Mouse (Mus musculus) lung, postnatal 0 days (tissue): Measurements from ENCODE around the gene Fam78b. TPM values are rescaled to one million over a fixed set of nuclear protein-coding genes. Genes with fewer than 3 reads are reported as not detected.

Experiments used
- ATAC-seq: fragments of 200-750 bp; cut with Nextera tagmentation; 2 replicates; pipeline ENCODE4 v1.8.0; 2017; ENCODE audit warnings: moderate library complexity
- DNase-seq: peaks from one replicate; pipeline ENCODE4 v3.0.0-alpha.2; 2016; ENCODE audit warnings: low spot score
- H3K27ac ChIP-seq: fragments of 300-500 bp; sonication (generic); 2 replicates; pipeline ENCODE4 v1.5.1; 2014; ENCODE audit warnings: antibody characterized with exemption, mild to moderate bottlenecking, low read length, mixed read lengths
- H3K27me3 ChIP-seq: fragments of 300-500 bp; sonication (generic); replicated peaks from 2 replicates; pipeline ENCODE4 v1.6.1; 2014; ENCODE audit warnings: low read length, mixed read lengths; ENCODE audit not compliant: insufficient read depth
- H3K36me3 ChIP-seq: fragments of 300-500 bp; sonication (generic); 2 replicates; pipeline ENCODE4 v1.6.1; 2014; ENCODE audit warnings: low read length, mixed read lengths; ENCODE audit not compliant: insufficient read depth
- H3K4me1 ChIP-seq: fragments of 300-500 bp; sonication (generic); 2 replicates; pipeline ENCODE4 v1.6.1; 2014; ENCODE audit warnings: antibody characterized with exemption, low read depth, low read length, mixed read lengths; ENCODE audit not compliant: insufficient read depth
- H3K4me2 ChIP-seq: fragments of 300-500 bp; sonication (generic); replicated peaks from 2 replicates; pipeline ENCODE4 v1.6.1; 2014; ENCODE audit warnings: low read depth, mild to moderate bottlenecking, low read length, moderate library complexity, mixed read lengths
- H3K4me3 ChIP-seq: fragments of 300-500 bp; sonication (generic); 2 replicates; pipeline ENCODE4 v1.5.1; 2014; ENCODE audit warnings: low read depth, low read length
- H3K9ac ChIP-seq: fragments of 300-500 bp; sonication (generic); replicated peaks from 2 replicates; pipeline ENCODE4 v1.6.1; 2014; ENCODE audit warnings: low read depth, mild to moderate bottlenecking
- H3K9me3 ChIP-seq: fragments of 300-500 bp; sonication (generic); 2 replicates; pipeline ENCODE4 v1.6.1; 2016; ENCODE audit warnings: low read length, mixed read lengths
- CTCF ChIP-seq: IDR thresholded peaks from 2 replicates; pipeline ENCODE4 v1.5.1; 2016; ENCODE audit warnings: antibody characterized with exemption, mild to moderate bottlenecking
- EP300 ChIP-seq: IDR thresholded peaks from 2 replicates; pipeline ENCODE4 v1.6.1; 2016; ENCODE audit warnings: antibody characterized with exemption, mild to moderate bottlenecking, control low read depth
- WGBS: fragments of 180-500 bp; shearing (Covaris S2); extraction: QIAGEN DNeasy Blood & Tissue Kit; methylation state at CpG from one replicate; pipeline ENCODE4 v1.1.7; 2014; 5-methylcytosine and 5-hydroxymethylcytosine counted together
- polyA plus RNA-seq: library from polyadenylated mRNA; unstranded; fragments of >200 nt; fragmentation: Nextera tagmentation; extraction: Ambion mirVana; gene quantifications from 2 replicates; pipeline ENCODE4 v1.2.1, GENCODE M21; 2015

Fam78b gene
- polyA plus RNA-seq, 1 experiment from 2014 or later = 0.61 TPM

DNA sequence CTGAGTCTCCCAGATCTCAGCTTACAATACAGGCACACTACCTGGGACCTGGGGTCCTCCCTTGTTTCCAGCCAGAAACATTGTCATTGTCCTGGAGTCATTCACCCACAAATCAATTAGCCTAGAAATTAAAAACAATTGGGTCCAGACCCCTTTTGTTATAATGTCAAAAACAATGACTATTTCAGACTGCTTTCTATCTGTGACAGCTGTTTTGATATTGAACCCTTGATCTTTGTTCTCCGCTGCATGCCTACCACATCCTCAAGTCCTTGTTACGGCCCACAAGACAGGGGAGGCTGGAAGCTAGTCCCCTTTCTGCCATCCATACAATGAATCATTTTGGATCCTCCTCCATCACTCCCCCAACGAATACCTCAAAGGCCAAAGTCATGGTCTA, 80.7 kb downstream of the Fam78b start:
- Histone ChIP-seq H3K27ac (no peak overlapping the region), H3K4me2 (no peak overlapping the region), H3K36me3 (no peaks in the 10 kb centered on the region), H3K4me3 (no peak overlapping the region), H3K9me3 (no peaks in the 10 kb centered on the region), H3K9ac (no peak overlapping the region), H3K27me3 (no peaks in the 10 kb centered on the region), H3K4me1 (no peaks in the 10 kb centered on the region)
- 74% methylated on average over 3 of the region's 3 CpGs for WGBS
- DNase-seq = no peak
- TF ChIP-seq EP300 = no peak
- TF ChIP-seq CTCF = no peak
- no peak for ATAC-seq

DNA sequence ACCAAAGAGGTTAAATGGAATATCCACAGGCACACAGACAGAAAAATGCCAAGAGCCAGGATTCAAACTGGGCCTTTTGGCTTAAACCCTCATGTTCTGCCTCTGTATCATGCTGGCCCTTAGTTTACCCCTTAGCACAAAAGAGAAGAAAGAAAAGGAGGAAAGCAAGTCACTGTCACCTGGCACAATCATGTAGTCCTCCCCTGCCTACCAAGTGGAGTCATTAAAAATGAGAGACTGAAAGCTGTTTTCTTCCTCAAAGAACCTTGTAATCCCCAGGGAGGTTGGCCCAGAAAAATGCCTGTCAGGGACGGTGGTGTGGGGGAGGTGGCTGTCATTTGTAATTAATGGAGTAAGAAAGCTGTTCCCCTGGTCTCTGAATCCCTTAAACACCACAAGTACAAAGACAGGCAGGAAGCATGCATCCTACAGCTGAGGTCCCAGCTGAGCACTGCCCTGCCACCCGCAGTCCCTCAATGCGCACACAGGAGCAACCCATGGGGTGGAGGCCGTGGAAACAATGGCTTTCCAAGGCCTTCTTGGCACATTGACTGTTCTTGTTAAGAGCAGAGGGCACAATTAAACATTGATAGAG, 81.4 kb downstream of the Fam78b start:
- ATAC-seq (peak; percentile 70), DNase-seq (no peak)
- Histone ChIP-seq H3K4me2 (no peak overlapping the region), H3K4me3 (no peak overlapping the region), H3K9ac (no peak overlapping the region), H3K36me3 (no peaks in the 10 kb centered on the region), H3K27ac (no peak overlapping the region), H3K27me3 (no peaks in the 10 kb centered on the region), H3K4me1 (no peaks in the 10 kb centered on the region), H3K9me3 (no peaks in the 10 kb centered on the region)
- TF ChIP-seq EP300 = no peak
- TF ChIP-seq CTCF = no peak
- 30% methylated on average over 4 of the region's 4 CpGs for WGBS

DNA sequence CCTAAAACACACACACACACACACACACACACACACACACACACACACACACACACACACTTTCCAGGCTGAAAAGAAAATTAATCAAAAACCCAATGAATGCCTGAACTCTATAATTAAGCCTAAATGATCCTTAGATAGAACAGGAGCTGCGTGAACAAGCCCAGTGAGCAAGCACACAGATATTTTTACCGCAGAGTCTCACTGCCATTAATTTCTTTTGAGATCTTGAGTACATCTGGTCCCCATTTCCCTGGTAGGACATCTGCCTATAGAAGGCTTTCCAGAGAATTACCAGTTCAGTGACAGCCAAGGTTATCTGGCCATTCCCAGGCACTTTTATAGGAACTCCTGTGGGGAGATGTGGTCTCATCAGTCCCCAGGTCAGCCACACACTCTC, 82.0 kb downstream of the Fam78b start:
- Histone ChIP-seq H3K27ac (no peak overlapping the region), H3K4me2 (no peak overlapping the region), H3K27me3 (no peaks in the 10 kb centered on the region), H3K4me1 (no peaks in the 10 kb centered on the region), H3K36me3 (no peaks in the 10 kb centered on the region), H3K4me3 (no peak overlapping the region), H3K9me3 (no peaks in the 10 kb centered on the region), H3K9ac (no peak overlapping the region)
- WGBS = 83% methylated on average over 2 of the region's 2 CpGs
- TF ChIP-seq CTCF (no peak), EP300 (no peak)
- ATAC-seq = no peak
- no peak for DNase-seq

DNA sequence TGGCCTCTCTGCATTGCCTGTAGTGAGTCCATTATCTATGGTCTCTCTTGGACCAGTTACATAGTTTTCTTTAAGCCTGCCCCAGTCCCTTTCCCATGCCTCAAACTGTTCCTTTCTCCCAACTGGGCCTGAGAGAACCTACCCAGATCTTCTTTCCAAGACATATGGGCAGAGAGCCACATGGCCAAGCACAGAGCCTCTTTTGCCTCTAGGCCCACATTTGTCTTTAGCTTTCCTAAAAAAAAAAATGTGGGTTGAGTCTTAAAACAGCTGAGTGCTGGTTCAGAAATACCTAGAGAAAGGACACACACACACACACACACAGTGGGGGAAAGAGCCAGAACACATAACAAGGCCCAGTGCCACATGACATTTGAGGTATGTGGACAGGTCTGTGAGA, 83.1 kb downstream of the Fam78b start:
- Histone ChIP-seq H3K9ac (no peak overlapping the region), H3K4me1 (no peaks in the 10 kb centered on the region), H3K27ac (no peak overlapping the region), H3K4me3 (no peak overlapping the region), H3K27me3 (no peaks in the 10 kb centered on the region), H3K9me3 (no peaks in the 10 kb centered on the region), H3K4me2 (no peak overlapping the region), H3K36me3 (no peaks in the 10 kb centered on the region)
- no peak for TF ChIP-seq EP300
- no peak for TF ChIP-seq CTCF
- DNase-seq (no peak), ATAC-seq (no peak)

DNA sequence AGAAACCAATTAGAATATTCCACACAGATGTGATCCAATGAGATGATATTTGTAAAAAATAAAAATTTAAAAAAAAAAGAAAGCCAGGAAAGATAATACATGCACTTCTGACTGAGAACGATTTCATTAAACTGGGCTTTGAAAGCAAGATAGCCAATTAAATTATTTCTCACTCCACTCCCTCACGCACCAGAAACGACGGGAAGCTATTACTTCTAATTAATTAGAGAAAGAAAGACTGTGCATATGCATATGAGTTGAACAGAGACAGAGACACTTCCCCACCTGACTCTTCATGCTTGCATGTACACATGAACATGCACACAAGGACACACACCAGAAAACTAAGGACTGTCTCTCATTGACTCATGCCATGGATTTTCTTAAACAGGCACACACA, 84.2 kb downstream of the Fam78b start:
- H3K36me3 ChIP-seq = no peaks in the 10 kb centered on the region
- ATAC-seq = no peak
- H3K4me3 ChIP-seq = no peak overlapping the region
- no peak for TF ChIP-seq CTCF
- no peak for TF ChIP-seq EP300
- WGBS = 78% methylated on average over 4 of the region's 4 CpGs
- H3K4me1 ChIP-seq = no peaks in the 10 kb centered on the region
- no peak overlapping the region for H3K4me2 ChIP-seq
- DNase-seq = no peak
- H3K9me3 ChIP-seq = no peaks in the 10 kb centered on the region
- H3K9ac ChIP-seq = no peak overlapping the region
- no peaks in the 10 kb centered on the region for H3K27me3 ChIP-seq
- H3K27ac ChIP-seq = no peak overlapping the region

DNA sequence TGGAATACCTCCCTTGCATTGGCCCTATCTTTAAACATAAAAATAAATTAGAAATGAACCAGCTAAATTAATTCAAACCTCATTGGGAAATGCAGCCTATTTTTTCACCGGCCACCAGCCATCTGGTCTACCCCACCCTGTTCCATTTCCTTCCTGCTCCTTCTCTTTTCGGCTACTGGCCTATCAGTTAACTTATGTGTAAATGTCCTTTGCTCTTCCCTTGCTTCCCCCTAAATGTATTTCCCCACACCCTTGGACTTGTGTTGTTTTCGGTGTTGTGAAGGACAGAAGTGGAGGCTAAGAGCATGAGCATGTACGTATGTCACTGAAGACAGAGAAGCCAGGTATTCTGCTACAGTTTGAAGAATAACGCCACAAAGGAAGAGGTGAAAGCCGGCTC, 89.2 kb downstream of the Fam78b start:
- H3K4me2 ChIP-seq = no peak overlapping the region
- no peaks in the 10 kb centered on the region for H3K36me3 ChIP-seq
- no peaks in the 10 kb centered on the region for H3K4me1 ChIP-seq
- DNase-seq (no peak), ATAC-seq (no peak)
- H3K9me3 ChIP-seq = no peaks in the 10 kb centered on the region
- no peak for TF ChIP-seq CTCF
- no peak for TF ChIP-seq EP300
- H3K4me3 ChIP-seq = no peak overlapping the region
- 76% methylated on average over 6 of the region's 6 CpGs for WGBS
- H3K27me3 ChIP-seq = no peaks in the 10 kb centered on the region
- H3K27ac ChIP-seq = no peak overlapping the region
- no peak overlapping the region for H3K9ac ChIP-seq

DNA sequence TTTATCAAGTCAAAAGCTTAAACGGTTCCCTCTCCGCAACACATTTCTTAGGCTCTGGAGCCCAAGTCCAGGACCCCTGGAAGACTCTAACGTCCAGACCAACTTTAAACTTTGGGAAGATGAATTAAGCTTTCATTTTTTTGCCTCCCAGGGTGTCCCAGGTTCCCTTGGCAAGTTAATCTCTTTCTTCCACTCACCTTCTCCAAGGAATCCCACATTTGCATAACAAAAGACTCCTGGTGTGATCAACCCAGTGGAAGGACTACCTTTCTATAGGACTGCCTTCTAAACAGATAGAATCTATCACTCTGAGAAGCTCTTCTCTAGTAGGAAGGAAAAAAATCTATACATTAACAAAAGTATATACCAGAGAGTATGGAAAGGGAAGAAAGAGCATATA, 92.3 kb downstream of the Fam78b start:
- 65% methylated on average over 3 of the region's 3 CpGs for WGBS
- no peak for TF ChIP-seq EP300
- no peak for TF ChIP-seq CTCF

More for the DNA sequence above, 92.3 kb downstream of the Fam78b start:
- H3K36me3 ChIP-seq = no peaks in the 10 kb centered on the region
- no peak for DNase-seq
- no peak overlapping the region for H3K4me2 ChIP-seq
- H3K9ac ChIP-seq = no peak overlapping the region
- H3K4me1 ChIP-seq = no peaks in the 10 kb centered on the region
- no peak for ATAC-seq
- H3K9me3 ChIP-seq = no peaks in the 10 kb centered on the region
- no peak overlapping the region for H3K4me3 ChIP-seq
- no peak overlapping the region for H3K27ac ChIP-seq
- H3K27me3 ChIP-seq = no peaks in the 10 kb centered on the region
